Mouse (Mus musculus) cerebellum, adult 11-12 months (tissue): ENCODE data around the gene Clec4n.
"Not testable (repeated sequence)": the region's sequence is repeated elsewhere in the genome, so short reads cannot be mapped to it uniquely, and the experiment has no call there.

Source experiments
- DNase-seq: peaks from one replicate; pipeline ENCODE4 v3.0.0; 2022

The Clec4n gene

DNA sequence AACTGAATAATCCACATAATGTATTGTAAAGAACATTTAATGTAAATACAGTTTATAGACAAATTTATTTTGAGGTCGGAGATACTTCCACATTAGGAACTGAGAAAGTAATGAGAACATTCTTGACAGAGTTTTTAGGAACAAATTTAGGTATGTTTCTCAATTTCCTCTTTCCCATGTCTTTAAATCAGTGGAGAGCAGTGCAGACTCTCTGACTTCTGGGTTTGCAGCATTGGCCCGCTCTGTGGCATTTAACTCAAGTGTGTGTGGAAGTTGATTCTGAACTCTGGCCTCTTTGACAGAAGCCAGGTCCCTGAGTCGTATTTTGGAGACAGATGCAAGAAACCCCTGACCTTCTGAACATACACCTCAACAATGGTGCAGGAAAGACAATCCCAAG, at the start of gene Clec4n:
Gene Clec4n (plus strand): TSS at position 200 of the 400 bp plus-strand sequence.
- no peak for DNase-seq

DNA sequence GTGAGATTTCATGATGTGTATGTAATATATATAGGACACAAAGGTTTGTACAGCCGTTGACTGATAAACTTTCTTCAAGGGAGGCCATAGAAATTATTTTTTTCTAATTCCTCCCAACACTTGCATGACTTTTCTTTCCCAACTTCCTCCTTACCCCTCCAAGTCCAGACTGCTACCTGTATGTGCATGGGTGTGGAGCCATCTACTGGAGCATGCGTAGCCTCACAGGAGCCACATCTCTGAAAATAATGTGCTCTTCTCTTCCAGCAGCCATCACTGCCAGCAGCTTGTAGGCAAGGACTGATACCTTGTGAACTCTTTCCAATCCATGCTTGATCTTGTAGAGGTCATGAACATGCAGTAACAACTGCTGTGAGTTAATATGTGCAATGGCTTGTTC, 44.8 kb upstream of the Clec4n start:
- DNase-seq = not testable (repeated sequence)

DNA sequence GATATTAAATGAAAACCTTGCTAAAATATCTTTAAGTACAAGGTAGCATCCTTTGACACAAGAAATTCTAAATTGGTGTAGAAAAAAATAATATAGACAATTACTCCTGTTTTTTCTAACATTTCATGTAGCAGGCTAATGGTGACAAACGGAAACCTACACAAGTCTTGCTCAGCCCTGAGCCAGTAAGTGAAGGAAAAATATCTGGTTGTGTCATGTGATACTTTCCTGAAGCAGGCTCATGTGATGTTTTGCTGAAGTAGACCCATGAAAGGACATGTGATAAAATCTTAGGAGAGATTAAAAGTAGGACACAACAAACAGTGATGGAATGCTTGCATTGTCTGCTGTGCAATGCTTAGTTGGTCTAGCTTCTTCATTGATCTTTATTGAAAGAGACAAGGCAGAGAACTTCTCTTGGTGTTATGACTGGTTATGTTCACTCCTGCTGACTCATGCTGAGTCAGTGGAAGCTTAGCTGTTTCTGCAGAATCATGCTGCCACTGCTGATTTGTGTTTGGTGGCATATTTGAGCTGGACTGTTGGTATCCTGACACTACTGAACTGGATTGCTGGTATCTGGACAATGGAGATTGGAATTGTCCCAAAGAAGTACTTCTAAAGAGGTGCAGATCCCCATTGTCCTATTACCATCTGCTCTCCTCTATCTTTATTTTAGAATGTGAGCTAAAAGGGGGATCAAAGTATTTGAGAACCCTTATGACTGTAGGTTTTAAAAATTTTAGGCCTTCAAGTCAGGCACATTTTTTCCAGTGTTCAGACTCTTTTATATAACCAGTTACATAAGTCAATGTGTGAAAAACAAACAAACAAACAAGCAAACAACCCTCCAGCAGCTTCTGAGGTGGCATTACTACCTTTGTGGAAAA, 22.2 kb upstream of the Clec4n start:
- DNase-seq = no peak

DNA sequence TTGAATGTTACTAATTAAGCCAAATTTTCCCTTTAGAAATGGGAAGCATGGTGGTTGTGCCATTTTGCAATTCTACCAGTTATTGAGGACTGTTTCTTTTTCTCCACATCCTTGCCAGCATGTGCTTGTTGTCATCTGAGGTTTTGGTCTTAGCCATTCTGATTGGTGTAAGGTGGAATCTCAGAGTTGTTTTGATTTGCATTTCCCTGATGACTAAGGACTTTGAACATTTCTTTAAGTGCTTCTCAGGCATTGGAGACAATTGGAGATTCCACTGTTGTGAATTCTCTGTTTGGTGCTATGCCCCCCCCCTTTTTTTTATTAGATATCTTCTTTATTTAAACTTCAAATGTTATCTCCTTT, 21.6 kb upstream of the Clec4n start:
- not testable (repeated sequence) for DNase-seq

DNA sequence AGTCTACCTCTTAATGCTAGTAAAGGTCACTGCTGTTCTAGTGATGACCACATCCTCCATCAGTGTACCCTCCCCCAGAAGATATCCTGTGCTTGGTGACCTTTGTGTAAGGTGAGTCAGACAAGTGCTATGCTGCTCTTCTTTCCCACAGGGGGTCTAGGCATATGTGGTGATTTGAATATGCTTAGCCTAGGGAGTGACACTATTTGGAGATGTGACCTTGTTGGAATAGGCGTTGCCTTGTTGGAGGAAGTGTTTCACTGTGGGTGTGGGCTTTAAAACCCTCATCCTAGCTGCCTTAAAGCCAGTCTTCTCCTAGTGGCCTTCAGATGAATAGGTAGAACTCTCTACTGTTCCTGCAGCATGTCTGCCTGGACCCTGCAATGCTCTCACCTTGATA, 17.9 kb upstream of the Clec4n start:
- DNase-seq = no peak

DNA sequence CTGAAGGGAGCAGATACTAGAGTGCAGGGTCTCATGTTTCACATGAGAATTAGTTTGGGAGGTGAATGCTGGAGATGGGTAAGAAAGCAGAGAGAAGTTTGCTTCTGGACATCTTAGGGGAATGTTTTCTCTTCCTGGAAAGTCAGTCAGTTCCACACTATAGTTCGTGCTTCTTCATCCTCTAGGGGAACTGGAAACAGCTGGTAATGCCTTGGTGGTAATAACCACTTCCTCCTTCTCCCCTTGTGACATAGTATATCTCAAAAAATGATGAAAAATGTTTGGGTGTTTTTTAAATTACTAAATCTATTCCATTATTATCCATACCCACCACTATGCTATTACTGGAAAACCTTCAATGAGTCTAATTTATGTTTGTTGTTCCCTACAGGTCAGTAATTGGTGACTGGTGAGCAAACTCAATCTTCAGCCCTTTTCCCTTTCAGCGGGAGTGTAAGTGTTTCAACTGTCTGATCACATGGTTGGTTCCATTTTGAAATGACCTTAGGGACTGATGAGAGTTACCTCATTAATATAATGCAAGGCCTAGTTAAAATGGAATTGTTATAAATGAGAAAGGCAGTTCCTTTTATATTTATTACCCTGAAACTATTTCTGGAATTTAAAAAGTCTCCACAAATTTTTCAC, 2.0 kb upstream of the Clec4n start:
- DNase-seq = no peak

DNA sequence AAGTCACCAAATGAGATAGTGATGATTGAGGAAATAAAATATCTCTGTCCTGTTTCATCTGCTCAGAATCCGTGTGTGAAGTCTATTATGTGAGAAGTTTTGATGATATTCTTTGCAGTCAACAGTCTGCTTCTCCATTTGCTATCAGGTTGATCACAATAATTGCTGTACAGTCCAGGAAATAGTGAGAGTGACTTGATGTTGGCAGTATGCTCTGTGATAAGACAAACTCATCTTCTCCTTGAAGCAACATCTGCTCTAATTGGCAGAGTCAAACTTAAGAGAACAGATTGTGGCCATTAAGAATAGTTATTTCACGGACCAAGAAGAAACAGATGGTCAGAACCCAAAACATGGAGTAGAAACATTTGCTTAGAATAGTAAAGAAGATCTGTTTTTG, 1.5 kb downstream of the Clec4n start:
- no peak for DNase-seq

DNA sequence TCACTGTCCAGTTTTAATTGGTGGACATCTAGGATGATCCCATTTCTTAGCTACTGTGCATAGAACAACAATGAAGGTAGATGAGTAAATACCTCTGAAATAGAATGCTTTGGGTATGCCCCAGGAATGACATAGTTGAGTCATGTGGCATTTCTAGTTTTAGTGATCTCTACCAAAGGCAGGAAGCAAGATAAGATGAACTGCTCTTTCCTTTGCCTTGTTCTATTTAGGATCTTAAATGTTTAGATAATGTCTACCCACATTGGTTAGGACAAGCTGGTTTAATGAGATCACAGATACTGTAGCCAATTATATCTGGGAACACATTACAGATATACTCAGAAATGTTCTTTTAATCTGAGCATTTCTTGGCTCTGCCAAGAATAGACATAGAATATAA, 7.9 kb downstream of the Clec4n start:
- DNase-seq = no peak

DNA sequence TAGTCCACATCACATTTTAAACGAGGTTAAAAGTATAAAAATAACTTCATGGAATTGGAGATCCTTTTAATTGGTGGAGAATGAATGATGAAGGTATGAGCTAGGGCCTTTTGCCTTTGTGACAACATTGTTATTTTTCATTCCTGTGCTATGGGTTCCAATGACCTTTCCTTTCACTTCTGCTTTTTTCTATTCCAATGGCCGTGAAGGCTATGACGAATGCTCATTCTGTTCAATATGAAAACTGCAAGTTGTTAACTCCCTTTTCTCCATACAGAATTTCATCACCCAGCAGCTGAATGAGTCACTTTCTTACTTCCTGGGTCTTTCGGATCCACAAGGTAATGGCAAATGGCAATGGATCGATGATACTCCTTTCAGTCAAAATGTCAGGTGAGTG, 14.6 kb downstream of the Clec4n start:
- no peak for DNase-seq

DNA sequence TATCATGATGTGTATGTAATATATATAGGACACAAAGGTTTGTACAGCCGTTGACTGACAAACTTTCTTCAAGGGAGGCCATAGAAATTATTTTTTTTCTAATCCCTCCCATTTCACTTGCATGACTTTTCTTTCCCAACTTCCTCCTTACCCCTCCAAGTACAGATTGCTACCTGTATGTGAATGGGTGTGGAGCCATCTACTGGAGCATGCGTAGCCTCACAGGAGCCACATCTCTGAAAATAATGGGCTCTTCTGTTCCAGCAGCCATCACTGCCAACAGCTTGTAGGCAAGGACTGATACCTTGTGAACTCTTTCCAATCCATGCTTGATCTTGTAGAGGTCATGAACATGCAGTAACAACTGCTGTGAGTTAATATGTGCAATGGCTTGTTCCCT, 19.2 kb downstream of the Clec4n start:
- not testable (repeated sequence) for DNase-seq

DNA sequence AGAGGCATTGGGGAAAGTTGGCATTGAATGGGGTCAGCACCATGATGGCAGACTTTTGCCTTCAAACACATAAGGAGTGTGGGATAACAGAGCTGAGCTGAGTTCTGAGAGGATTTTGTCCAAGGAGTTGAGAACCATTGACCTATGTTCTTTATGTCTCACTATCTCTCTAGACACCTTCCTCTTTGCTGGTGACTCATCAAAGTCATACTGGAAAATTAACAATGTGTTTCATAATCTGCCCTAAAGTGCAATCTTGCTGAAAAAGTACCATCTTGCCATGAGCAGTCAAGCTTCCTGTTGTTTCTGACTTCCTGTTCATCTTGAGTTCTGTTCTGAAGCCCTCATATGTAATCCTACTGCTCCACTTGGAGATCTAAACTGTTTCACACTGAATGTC, 23.1 kb downstream of the Clec4n start:
- DNase-seq = no peak

DNA sequence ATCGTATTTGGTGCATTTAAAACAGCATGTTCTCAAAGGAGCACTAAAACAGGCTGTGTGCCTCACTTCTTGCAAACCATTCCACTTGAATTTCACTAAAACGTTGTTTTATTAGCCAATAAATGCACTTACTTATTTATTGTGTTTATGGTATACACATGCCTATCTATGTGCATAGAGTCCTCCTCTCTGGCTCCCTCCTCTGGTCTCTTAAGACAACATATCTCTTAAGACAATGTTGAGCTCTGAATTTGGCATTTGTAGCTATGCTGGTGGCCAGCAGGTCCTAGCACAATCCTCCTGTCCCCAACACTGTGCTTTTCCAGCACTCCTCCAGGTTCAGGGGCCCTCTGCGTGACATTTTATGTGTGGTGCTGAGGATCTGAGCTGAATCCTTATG, 29.3 kb downstream of the Clec4n start:
- DNase-seq = no peak

DNA sequence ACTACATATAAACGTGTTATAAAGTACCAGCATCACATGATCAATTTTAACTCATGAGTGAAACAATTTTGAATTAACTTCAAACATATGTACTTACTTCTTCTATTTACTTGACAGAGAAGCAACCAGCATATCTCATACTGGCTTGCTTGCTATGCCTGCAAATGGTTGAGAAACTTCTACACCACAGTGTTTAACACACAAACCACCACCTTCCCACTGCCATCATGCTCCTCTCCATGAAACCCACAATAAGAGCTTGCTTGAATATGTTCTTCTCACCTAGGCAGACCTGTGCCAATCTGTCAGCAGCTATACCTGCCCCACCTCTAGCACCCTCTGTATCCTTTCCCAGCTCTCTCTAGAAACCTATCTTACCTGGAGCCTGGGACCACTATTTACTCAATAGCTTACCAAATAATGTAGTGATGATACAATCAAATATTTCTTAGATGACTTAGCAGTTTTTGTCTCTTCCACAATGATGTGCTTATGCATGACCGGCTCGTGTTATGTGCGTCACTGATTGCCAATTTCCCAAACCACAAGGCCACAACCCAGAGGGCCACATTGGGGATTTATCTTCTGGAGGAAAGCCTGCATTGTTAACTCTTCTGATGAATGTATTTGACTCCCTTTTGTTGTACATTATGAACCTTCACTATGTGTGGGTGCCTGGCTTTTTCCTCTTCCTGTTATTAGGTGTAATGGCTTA, 30.4 kb downstream of the Clec4n start:
- DNase-seq = no peak

DNA sequence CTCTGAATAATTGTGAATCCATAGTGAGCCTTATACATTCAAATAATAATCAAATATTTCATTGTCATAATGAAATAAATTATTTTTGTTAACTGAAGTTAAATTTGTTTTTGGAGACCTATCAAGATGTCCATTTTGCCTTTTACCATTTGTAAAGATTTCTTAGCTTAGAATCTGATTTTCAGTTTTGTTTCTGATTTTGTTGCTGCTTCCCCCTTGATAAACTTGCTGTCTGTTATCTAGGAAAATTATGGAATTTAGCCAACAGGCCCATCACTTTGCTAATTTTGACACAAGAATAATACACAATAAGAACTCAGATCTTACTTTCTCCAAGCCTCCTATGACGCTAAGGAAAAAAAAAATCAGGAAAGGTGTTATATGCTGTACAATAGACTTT, 31.2 kb downstream of the Clec4n start:
- DNase-seq = no peak

DNA sequence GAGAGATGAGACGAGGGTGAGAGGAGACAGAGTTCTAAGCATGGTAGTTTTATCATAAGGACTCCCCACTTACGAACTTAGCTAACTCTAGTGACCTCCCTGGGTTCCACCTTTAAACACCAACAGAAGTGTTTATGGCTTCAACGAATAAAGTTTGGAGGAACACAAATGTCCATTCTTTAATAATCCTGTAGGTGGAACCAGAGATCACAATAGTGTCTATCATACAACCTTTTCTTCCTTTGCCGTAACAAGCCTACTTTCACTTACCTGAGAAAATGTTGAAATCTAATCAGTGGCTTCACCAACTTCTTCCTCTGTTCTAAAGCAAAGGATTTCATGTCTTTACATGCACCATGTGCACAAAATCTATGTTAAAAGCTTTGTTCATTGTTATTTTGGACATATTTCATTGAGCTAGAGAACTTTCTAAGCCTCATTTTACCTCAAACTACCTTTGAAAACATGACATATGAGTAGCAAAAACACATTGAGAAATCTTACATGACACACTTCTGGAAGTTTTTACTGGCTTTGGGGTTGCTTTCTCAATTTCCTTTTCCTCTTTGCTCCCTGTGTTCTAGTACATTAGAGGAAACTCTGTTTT, 32.0 kb downstream of the Clec4n start, which contains the start of gene Clec4d:
Gene Clec4d (plus strand): TSS at position 557 of the 607 bp plus-strand sequence.
- no peak for DNase-seq

DNA sequence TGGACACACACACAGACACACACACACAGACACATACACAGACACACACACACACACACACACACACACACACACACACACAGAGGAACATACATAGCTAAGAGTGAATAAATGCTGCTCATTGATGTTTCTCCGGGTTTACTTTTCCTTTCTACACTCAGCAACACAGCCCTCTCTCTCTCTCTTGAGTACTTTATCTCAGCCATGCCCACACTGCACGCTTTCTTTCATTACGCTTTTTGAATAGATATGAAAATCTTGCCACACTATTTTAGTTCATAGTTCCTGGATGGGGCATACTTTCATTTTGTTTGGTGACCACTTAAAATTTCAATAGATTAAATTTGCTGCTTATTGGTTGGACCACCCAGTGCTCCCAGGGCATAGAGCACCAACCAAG, 34.6 kb downstream of the Clec4n start:
- DNase-seq = no peak

DNA sequence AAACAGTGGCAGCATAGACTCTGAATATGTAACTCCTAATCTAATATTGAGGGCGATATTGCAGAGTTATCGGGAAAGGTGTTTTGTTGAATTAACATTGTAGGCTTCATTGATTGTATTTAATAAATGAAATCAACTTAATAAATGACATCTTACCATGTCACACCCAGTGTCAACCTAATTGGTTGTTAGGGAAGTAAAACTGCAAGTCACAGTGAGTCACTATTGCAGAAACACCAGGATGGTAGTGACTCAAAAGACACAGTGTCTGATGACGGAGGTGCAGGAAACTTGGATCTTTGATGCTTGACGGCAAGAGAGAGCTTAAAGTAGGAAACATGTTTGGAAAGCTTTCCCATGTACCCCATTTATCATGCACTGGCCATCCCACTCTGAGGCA, 36.2 kb downstream of the Clec4n start:
- DNase-seq = no peak

DNA sequence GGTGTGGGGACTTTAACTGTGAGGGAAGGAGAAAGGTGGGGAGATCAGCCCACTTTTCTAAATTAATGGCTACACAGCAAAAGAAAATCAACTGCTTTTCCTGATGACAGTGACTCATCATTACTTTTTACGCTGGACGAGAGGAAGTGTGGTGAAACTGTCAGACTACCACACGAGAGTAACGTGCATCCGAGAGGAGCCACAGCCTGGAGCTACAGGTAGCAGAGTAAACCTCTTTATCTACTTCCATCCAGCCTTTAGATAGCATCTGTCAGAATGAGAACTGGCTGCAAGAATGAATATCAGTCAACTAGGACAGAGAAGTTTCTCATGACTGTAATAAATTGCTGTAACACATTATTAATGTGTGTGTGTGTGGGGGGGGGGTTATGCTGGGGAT, 37.3 kb downstream of the Clec4n start:
- no peak for DNase-seq

DNA sequence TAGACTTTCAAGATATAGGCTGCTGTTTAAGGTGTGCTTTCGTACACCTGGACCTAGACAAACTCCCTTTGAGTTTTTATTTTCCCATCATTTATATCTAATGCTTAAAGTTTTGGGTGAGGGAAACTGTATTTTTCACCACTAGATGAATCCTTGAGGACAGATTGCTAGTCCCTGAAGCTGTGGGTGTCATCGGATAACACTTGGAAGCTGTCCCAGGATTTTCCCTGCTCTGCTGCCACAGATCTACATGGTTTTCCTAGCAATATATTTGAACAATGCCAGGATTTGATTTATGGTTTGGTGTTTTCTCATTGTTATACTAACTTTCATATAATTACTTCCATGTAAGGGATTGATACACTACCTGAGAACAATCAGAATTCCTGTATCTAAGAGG, 49.8 kb downstream of the Clec4n start:
- no peak for DNase-seq

DNA sequence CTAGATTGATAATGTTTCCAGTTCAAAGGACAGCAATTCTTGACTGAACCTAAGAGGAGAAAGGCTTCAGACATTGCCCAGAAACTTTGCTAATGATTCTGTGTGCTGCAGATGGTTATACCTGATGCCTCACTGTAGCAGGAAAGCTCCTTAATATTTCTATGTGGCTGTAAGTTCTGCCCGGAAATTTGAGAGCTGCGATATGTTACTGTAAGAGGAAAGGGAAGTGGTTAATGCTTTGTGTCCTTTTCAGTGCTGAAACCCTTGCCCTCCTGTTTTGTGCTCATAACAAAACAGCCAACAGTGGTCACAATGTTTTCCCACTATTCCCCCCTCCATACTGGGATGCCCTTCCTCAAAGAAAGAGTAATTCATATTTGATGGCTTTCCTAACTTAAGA, 56.7 kb downstream of the Clec4n start:
- no peak for DNase-seq

DNA sequence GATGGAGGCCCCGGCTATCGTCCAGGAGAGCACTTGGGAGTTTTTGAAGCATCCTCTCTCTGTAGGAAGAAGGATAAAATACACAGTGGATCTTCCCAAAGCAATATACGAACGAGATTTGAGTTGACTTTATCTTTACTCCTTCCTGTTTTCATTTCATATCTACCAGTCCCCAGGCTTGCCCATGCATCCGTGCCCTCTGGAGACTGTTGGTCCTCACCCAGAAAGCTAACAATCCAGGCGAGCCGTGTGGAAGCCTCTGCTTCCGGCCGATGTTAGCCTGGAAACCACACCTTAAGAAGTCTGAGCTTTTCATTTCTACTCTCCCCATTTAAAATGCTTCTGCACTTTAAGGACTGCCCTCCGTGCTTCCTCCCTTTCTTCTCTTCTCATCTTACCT, 59.3 kb downstream of the Clec4n start:
- DNase-seq = no peak

DNA sequence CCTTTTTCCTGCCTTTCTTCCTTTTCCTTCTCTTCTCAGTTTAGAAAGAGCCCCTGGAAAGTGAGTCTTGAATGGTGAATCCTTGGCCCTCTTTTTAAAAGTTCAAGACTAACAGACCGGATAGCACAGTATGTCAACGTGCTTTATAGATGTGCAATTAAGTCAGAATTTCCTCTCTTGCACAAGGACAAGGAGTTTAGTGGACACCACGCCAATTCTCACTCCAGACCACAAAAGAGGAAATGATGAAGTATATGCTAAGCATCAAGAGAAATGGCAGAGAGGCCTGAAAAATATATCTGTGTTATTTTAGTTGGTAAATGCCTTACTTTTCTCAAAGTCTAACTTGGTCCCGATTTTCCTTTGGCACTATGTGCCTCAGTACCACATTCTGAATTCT, 60.1 kb downstream of the Clec4n start, which contains the start of gene Clec4e:
Gene Clec4e (minus strand): TSS at position 118 of the 400 bp plus-strand sequence.
- DNase-seq = no peak

DNA sequence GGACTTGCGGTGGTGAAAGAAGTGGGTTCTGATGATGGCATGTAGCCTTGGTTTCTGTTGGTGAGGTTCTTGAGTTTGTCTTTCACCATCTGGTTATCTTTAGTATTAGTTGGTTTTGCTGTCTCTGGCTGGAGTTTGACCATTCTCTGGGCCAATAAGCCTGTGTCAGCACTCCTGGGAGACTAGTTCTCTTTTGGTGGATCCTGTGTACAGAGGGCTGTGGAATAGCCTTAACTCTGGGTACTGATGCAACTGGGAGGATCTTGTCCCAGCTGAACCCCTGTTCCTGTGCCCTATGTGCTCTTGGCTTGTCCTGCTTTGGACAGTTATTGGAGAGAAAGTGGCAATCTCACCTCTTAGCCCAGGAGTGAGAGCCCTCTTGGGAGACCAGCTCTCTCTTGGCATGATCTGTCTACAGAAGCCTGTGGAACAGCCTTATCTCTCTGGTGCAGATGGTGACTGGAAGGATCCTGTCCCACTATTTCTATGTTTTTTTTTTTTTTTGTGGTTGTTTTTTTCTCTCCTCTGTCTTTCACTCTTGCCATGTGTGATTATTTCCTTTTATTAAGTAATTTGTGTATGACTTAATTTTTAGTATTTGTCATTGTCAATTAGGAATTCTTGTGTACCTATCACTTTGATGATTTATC, 63.2 kb downstream of the Clec4n start:
- DNase-seq = no peak
